Mouse (Mus musculus): ENCODE results near the gene Clcn3. TPM values are rescaled to one million over a fixed set of nuclear protein-coding genes. Genes with fewer than 3 reads are reported as not detected.

Clcn3 gene
- polyA plus RNA-seq, 1 experiment from 2014 or later = 59.7 TPM

GRCm38 (mm10) chr8:60949859-60950258, 33.2 kb downstream of the Clcn3 start:
- no peaks in the 10 kb centered on the region for H3K36me3 ChIP-seq
- H3K27me3 ChIP-seq = no peaks in the 10 kb centered on the region
- peaks cover 13% of the 10 kb centered on the region for H3K4me1 ChIP-seq (replicated peaks)
- H3K4me2 ChIP-seq = no peak overlapping the region
- no peak overlapping the region for H3K9ac ChIP-seq
- no peak overlapping the region for H3K27ac ChIP-seq
- H3K4me3 ChIP-seq = no peak overlapping the region
- WGBS = 84% methylated on average over 4 of the region's 4 CpGs
- ATAC-seq (ENCODE audit: low FRiP score) = no peak
- H3K9me3 ChIP-seq = no peaks in the 10 kb centered on the region

- H3K27me3 ChIP-seq = no peaks in the 10 kb centered on the region
- no peaks in the 10 kb centered on the region for H3K36me3 ChIP-seq
- no peak overlapping the region for H3K9ac ChIP-seq
- H3K9me3 ChIP-seq = no peaks in the 10 kb centered on the region
- H3K4me1 ChIP-seq (replicated peaks) = peaks cover 9% of the 10 kb centered on the region
- H3K4me2 ChIP-seq = no peak overlapping the region
- no peak overlapping the region for H3K27ac ChIP-seq
- no peak for ATAC-seq (ENCODE audit: low FRiP score)
- no peak overlapping the region for H3K4me3 ChIP-seq
Measured at GRCm38 (mm10) chr8:60947503-60947902, 35.6 kb downstream of the Clcn3 start.

GRCm38 (mm10) chr8:60942867-60943266, 40.2 kb downstream of the Clcn3 start:
- WGBS = 99% methylated on average over 2 of the region's 2 CpGs
- Histone ChIP-seq H3K27me3 (no peaks in the 10 kb centered on the region), H3K36me3 (no peaks in the 10 kb centered on the region), H3K4me1 (replicated peaks) (no peaks in the 10 kb centered on the region), H3K9ac (no peak overlapping the region), H3K4me2 (no peak overlapping the region), H3K9me3 (no peaks in the 10 kb centered on the region), H3K4me3 (no peak overlapping the region), H3K27ac (no peak overlapping the region)
- ATAC-seq (ENCODE audit: low FRiP score) = no peak

- ATAC-seq (ENCODE audit: low FRiP score) = no peak
- H3K27me3 ChIP-seq = no peaks in the 10 kb centered on the region
- 39% methylated on average over 3 of the region's 3 CpGs for WGBS
Measured at GRCm38 (mm10) chr8:60938717-60939424, 44.2 kb downstream of the Clcn3 start.

GRCm38 (mm10) chr8:60933617-60934016, 49.5 kb downstream of the Clcn3 start:
- Histone ChIP-seq H3K36me3 (peaks cover 10% of the 10 kb centered on the region; the same call in 1 of the 2 replicates), H3K4me1 (replicated peaks) (no peaks in the 10 kb centered on the region)
- ATAC-seq (ENCODE audit: low FRiP score) = no peak

More at GRCm38 (mm10) chr8:60938717-60939424, 44.2 kb downstream of the Clcn3 start:
- Histone ChIP-seq H3K4me3 (no peak overlapping the region), H3K9me3 (no peaks in the 10 kb centered on the region), H3K36me3 (peaks cover 7% of the 10 kb centered on the region; the same call in 1 of the 2 replicates), H3K4me2 (no peak overlapping the region), H3K27ac (no peak overlapping the region), H3K9ac (no peak overlapping the region), H3K4me1 (replicated peaks) (no peaks in the 10 kb centered on the region)

GRCm38 (mm10) chr8:60920176-60920575, 62.9 kb downstream of the Clcn3 start:
- Histone ChIP-seq H3K9ac (no peak overlapping the region), H3K36me3 (peaks cover 12% of the 10 kb centered on the region), H3K27ac (no peak overlapping the region), H3K9me3 (no peaks in the 10 kb centered on the region), H3K4me1 (replicated peaks) (no peaks in the 10 kb centered on the region), H3K4me2 (no peak overlapping the region), H3K4me3 (no peak overlapping the region), H3K27me3 (no peaks in the 10 kb centered on the region)
- no peak for ATAC-seq (ENCODE audit: low FRiP score)
- WGBS = 91% methylated on average over 4 of the region's 4 CpGs

More at GRCm38 (mm10) chr8:60933617-60934016, 49.5 kb downstream of the Clcn3 start:
- H3K4me2 ChIP-seq = no peak overlapping the region
- H3K27me3 ChIP-seq = no peaks in the 10 kb centered on the region
- H3K9ac ChIP-seq = no peak overlapping the region
- no peaks in the 10 kb centered on the region for H3K9me3 ChIP-seq
- H3K27ac ChIP-seq = no peak overlapping the region
- no peak overlapping the region for H3K4me3 ChIP-seq

- H3K4me2 ChIP-seq = no peak overlapping the region
- WGBS = 91% methylated on average over 3 of the region's 3 CpGs
- peaks cover 13% of the 10 kb centered on the region for H3K36me3 ChIP-seq
- H3K4me1 ChIP-seq (replicated peaks) = no peaks in the 10 kb centered on the region
- H3K4me3 ChIP-seq = no peak overlapping the region
- H3K9me3 ChIP-seq = no peaks in the 10 kb centered on the region
- no peaks in the 10 kb centered on the region for H3K27me3 ChIP-seq
- no peak overlapping the region for H3K9ac ChIP-seq
- no peak for ATAC-seq (ENCODE audit: low FRiP score)
- H3K27ac ChIP-seq = no peak overlapping the region
Measured at GRCm38 (mm10) chr8:60919069-60919468, 64.0 kb downstream of the Clcn3 start.

GRCm38 (mm10) chr8:60912554-60912953, 70.5 kb downstream of the Clcn3 start:
- H3K36me3 ChIP-seq = peaks cover 22% of the 10 kb centered on the region
- H3K27me3 ChIP-seq = no peaks in the 10 kb centered on the region
- no peak overlapping the region for H3K9ac ChIP-seq
- 54% methylated on average over 10 of the region's 10 CpGs for WGBS
- H3K9me3 ChIP-seq = no peaks in the 10 kb centered on the region
- no peak for ATAC-seq (ENCODE audit: low FRiP score)
- H3K4me1 ChIP-seq (replicated peaks) = no peaks in the 10 kb centered on the region
- no peak overlapping the region for H3K4me2 ChIP-seq
- H3K4me3 ChIP-seq = no peak overlapping the region
- H3K27ac ChIP-seq = no peak overlapping the region

- no peaks in the 10 kb centered on the region for H3K9me3 ChIP-seq
- H3K4me2 ChIP-seq = no peak overlapping the region
- H3K27me3 ChIP-seq = no peaks in the 10 kb centered on the region
- ATAC-seq (ENCODE audit: low FRiP score) = no peak
- 82% methylated on average over 4 of the region's 4 CpGs for WGBS
- no peaks in the 10 kb centered on the region for H3K4me1 ChIP-seq (replicated peaks)
- H3K4me3 ChIP-seq = no peak overlapping the region
- peaks cover 22% of the 10 kb centered on the region for H3K36me3 ChIP-seq
- no peak overlapping the region for H3K9ac ChIP-seq
- H3K27ac ChIP-seq = no peak overlapping the region
Measured at GRCm38 (mm10) chr8:60912081-60912480, 71.0 kb downstream of the Clcn3 start.

GRCm38 (mm10) chr8:60900147-60900546, 83.0 kb downstream of the Clcn3 start:
- no peak overlapping the region for H3K4me3 ChIP-seq
- H3K4me1 ChIP-seq (replicated peaks) = no peaks in the 10 kb centered on the region; the same call in 1 of the 2 replicates
- no peaks in the 10 kb centered on the region for H3K27me3 ChIP-seq
- H3K9me3 ChIP-seq = no peaks in the 10 kb centered on the region
- 0 out of 2 replicates have a peak, but pooled peaks have one; percentile 36 for ATAC-seq (ENCODE audit: low FRiP score)
- no peak overlapping the region for H3K4me2 ChIP-seq
- H3K36me3 ChIP-seq = peaks cover 41% of the 10 kb centered on the region; the same call in 1 of the 2 replicates
- 81% methylated on average over 9 of the region's 9 CpGs for WGBS
- no peak overlapping the region for H3K27ac ChIP-seq
- H3K9ac ChIP-seq = no peak overlapping the region

GRCm38 (mm10) chr8:60895878-60896277, 87.2 kb downstream of the Clcn3 start:
- Histone ChIP-seq H3K27ac (no peak overlapping the region), H3K9ac (no peak overlapping the region), H3K9me3 (no peaks in the 10 kb centered on the region), H3K4me3 (no peak overlapping the region), H3K4me2 (no peak overlapping the region), H3K36me3 (peaks cover 29% of the 10 kb centered on the region; the same call in 1 of the 2 replicates), H3K4me1 (replicated peaks) (peaks cover 24% of the 10 kb centered on the region), H3K27me3 (no peaks in the 10 kb centered on the region)
- no peak for ATAC-seq (ENCODE audit: low FRiP score)
- WGBS = 90% methylated on average over 6 of the region's 6 CpGs

- Histone ChIP-seq H3K4me1 (replicated peaks) (peaks cover 26% of the 10 kb centered on the region), H3K4me2 (peak overlapping the region; percentile 79), H3K4me3 (no peak overlapping the region), H3K9me3 (no peaks in the 10 kb centered on the region), H3K27ac (no peak overlapping the region), H3K36me3 (peaks cover 6% of the 10 kb centered on the region; the same call in 1 of the 2 replicates), H3K27me3 (no peaks in the 10 kb centered on the region), H3K9ac (no peak overlapping the region)
- ATAC-seq (ENCODE audit: low FRiP score) = no peak
- 96% methylated on average over 4 of the region's 4 CpGs for WGBS
Measured at GRCm38 (mm10) chr8:60891757-60892156, 91.3 kb downstream of the Clcn3 start.

GRCm38 (mm10) chr8:60890520-60890874, 92.6 kb downstream of the Clcn3 start:
- peak overlapping the region; percentile 40 for H3K27ac ChIP-seq
- WGBS = 2% methylated on average over 17 of the region's 23 CpGs

More at GRCm38 (mm10) chr8:60890520-60890874, 92.6 kb downstream of the Clcn3 start:
- Histone ChIP-seq H3K4me3 (peak overlapping the region; percentile 79), H3K4me2 (peak overlapping the region; percentile 79), H3K9me3 (no peaks in the 10 kb centered on the region), H3K27me3 (no peaks in the 10 kb centered on the region), H3K4me1 (replicated peaks) (peaks cover 26% of the 10 kb centered on the region), H3K36me3 (no peaks in the 10 kb centered on the region), H3K9ac (peak overlapping the region; percentile 86)
- no peak for ATAC-seq (ENCODE audit: low FRiP score)

Data from hindbrain, embryonic 13.5 days (tissue).